Mouse (Mus musculus): ENCODE data around the gene Map1b.

GRCm38 (mm10) chr13:99561843-99562550, 45.7 kb upstream of the Map1b start:
- TF ChIP-seq CTCF (IDR thresholded peaks at IDR 0.05; ENCODE audit: borderline replicate concordance, insufficient read depth, low read length) (no peak), POLR2A (IDR thresholded peaks at IDR 0.05; ENCODE audit: low read depth, low read length) (no peak)

All from embryonic fibroblast, embryonic 13.5 days (primary cell).